Mouse (Mus musculus) right cerebral cortex, postnatal 4 days (tissue): ENCODE results near the gene Ttll11.

Experiments
- DNase-seq: peaks from one replicate; pipeline ENCODE4 v3.0.0-alpha.2; 2022

Ttll11 gene

DNA sequence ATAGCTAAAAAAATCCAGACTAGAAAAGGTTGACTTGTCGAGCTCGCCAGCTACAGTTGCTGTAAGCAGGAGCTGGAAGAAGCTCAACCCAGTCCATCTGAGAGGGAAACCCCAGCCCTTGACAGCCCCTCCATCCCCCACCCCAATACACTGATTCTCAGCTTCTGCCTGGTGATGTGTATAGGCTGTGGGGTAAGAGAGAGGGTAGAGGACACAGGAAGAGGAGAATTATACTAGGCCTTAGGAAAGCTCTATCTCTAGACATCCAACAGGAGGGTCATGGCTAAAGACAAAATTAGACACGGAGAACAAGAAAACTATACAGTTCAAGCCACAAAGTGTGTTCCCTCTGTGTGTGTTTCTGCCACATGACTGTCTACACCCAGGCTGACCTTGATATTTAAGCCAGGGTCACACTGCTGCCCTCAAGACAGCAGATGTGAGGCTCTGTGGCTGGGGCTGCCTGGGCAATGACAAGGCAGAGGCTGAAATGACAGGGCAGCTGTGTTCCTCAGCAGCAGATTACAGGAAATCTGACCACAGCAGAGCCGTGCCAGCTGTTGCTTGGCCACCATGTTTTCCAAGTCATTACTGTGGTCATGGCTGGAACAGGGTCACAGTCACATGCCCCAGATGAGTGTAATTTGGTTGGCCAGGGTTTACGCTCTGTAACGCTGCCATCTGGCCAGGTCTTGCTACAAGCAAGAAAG is 81.1 kb downstream of the Ttll11 start:
- DNase-seq: no peak

DNA sequence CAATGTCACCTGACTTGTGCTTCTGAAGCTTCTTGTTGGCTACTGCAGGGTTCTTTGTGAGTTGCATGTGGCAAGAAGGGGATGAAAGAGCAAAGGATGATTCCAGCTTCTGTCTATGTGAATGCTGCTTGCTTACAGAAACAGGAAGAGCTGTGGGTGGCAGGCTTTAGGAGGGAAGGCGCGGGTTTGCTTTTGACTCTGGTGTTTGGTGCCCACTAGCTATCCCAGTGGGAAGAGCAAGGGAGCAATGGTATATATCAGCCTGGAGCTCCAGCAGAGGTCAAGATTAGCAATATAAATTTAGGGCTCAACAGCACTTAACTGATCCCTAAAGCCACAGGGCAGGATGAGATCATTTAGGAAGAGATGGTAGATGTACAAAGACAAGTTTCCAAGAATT is 82.6 kb downstream of the Ttll11 start:
- no peak for DNase-seq

DNA sequence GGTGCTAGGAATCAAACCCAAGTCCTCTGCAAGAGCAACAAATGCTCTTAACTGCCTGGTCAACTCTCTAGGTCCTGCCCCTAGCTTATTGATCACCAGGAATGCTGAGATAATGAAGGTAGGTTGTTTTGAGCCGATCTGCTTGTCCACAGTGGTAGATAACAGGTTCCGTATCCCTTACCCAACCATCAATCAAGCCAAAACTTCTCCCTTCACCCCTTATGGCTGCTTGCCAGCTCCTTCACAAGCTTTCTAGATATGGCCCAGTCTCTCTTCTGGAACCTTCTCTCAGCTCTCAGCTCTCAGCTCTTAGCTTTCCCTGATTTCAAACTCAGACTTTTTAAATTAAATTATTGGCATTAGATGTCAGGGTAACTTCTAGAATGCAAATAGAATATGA is 85.2 kb downstream of the Ttll11 start:
- DNase-seq: no peak

DNA sequence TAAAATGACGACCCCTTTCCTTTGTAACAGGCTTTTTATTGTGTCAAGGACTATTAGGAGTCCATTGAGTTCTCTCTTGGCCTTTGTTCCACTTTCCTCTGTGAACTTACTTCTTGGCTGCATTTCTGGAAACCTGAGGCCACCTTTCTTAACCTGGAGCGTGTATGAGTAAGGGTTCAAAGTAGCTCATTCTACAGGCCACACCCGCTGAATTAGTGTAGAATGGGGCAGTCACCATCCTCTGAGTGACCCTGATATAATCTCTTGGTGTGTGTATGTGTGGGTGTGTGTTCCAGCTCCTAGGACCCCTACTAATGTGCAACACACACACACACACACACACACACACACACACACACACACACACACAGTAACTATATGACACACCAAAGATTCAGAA is 89.1 kb downstream of the Ttll11 start:
- DNase-seq: no peak

DNA sequence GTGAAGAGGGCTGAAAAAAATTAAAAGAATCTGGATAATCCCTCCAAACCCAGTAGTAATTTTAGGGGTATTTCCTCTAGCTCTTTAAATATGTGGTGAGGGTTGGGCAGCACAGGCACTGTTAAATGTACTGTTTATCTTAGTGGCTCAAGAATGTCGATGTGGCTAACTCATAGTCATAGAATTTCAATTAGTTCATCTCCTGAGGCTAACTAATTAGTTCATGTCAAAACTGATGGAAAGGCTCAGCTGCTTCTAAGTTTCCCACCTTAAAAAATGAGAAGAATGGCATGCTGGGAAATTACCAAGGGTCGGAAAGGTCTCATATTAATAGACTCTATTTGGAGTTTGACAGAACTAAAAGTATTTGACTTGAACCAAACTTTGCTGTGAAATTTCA is 89.9 kb downstream of the Ttll11 start:
- no peak for DNase-seq

DNA sequence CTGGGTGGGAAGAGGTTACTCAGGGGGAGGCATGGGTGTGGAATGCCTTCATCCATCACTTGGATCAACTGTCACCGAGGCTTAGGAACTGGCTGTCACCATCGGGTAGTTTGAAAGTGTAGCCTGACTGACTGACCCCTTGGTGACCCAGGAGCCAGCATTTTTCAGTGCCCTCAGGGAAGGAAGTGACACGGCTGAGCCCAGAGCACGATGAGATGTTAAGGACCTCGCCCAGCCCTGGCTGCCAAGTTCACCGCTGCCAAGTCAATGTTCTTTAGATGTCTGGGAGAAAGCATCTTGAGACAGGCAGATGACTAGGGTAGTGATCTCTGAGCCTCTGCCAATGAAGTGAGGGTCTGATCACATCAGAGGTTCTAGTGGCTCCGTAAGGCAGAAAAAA is 95.4 kb downstream of the Ttll11 start:
- no peak for DNase-seq

DNA sequence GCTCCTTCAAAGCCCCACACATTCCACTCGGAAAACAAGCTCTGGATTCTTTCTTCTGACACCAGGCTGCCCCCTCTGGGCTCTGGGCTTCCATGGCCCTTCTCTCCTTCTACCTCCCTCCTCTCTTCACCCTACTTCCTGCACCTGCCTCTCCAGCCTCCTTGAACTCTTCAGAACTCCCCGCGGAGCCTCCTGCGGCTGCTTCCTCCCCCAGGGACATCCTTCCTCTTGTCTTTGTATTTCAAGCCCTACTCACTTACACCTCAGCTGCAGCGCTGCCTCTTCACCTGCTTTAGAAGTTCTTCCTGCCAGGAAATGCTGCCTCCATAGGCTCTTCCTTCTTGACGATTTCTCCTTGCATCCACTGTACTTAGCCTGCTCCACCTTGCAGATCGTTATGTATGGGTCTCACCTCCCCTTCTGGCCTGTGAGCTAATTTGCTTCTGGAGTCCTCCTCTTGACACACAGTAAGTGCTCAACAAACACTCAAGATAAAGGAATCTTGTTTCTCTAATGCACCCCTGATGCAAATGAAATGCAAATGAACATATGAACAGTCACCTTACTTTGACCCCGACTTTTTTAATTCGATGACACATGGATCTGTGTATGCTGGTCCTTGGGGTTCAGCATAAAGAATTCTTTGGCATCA is 97.3 kb downstream of the Ttll11 start:
- DNase-seq: no peak

DNA sequence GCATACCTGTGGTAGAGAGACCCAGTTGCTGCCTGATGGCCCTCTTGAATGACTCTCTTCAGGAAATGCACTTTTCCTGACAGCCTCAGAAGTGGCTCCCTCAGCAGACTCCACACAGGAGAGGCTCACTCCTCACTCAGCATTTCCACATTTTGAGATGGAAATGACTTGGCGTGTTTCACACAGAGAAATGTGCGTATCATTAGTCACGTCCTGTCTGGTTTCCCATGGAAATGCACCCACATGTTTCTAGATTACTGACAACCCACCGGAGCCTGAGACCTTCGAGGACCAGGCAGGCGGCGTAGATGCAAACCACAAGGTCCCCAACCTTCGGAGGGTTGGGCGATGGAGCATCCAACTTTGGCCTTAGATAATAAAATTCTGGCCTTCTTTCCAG is 97.8 kb downstream of the Ttll11 start:
- no peak for DNase-seq

DNA sequence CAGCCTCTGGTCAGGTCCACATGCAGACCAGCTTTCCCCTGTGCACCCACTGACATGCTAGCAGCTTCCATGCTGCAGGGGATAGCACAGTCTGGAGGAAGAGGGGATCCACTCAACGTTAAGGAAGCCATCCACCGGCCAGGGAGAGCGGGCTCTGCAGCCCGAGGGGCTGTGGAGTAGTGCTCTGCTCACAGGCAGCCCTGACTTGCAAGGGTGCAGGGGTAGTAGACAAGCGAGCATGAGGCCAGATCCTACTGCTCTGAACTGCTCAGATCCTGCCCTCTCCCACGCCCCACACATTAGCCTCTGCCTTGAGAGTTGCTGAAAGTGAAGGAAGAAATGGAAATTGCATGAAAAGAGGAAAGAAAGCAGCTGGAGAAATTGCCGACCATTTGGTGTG is 99.4 kb downstream of the Ttll11 start:
- no peak for DNase-seq

DNA sequence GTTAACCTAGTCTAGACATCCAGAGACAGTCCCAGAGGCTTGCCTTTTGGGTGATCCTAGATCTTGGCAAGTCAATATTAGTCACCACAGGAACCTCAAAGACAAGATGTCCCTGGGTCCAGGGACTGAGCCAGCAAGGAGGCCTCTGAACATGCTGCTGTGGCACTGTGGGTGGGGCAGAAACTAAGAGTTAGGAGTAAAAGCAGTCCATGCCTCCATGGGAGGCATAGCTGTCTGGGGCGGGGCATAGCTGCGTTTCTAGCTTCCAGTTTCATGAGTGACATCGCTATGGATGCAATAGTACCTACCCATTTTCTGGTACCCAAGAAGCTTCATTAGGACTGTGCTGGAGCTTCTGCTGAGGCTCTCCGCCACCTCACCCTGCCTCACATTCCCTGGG is 99.8 kb downstream of the Ttll11 start:
- no peak for DNase-seq

DNA sequence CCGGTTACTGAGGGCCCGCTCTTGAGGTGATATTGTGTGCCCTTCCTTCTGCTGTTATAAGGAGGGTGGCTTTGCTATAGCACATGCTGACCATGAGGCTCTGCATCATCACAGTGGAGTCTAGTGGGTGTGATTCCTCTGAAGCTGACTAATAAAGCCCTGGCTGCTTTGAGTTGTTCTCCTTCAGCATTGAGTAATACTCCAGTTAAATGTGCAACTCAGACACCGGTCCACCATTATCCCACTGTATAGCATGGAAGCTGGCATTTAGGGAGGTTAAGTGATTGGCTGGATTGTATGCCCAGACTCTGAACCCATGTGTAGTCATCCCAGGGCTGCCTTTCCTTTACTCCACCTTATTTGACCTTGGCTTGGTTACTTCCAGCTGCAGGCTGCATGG is 101.2 kb downstream of the Ttll11 start:
- DNase-seq: no peak

DNA sequence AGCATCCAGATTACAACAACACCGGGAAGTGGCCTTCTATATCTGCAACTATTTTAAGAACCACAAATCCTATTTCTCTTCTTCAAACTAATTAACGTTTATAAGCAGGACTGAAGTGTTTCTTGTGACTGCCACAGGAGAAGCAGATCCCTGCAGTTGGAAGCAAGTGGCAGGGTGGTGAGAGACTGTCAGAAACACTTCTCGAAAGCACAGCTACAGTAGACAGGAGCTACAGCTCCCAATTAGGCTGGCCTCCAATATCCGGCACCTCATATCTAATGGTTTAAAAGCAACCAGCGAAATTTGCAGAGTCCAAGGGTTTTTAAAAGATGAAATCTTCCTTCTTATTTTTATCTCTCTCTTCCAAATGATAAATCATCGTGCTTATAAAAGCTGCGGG is 104.1 kb downstream of the Ttll11 start:
- DNase-seq: peak; percentile 31

DNA sequence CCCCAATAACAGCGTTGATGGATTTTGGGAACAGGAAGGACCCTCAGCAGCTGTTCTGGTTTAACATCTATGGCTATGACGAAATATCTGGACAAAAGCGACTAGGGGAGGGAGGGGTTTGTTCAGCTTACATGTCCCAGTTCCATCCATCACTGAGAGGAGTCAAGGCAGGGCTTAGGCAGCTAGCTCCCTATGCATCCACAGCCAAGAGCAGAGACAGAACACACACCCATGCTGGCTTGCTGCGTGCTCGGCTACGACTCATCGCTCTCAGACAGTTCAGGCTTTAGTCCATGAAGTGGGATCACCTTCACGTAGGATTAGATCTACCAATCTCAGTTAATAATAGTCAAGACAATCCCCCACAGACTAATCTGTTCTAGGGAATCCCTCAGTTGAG is 105.3 kb downstream of the Ttll11 start:
- DNase-seq: no peak

DNA sequence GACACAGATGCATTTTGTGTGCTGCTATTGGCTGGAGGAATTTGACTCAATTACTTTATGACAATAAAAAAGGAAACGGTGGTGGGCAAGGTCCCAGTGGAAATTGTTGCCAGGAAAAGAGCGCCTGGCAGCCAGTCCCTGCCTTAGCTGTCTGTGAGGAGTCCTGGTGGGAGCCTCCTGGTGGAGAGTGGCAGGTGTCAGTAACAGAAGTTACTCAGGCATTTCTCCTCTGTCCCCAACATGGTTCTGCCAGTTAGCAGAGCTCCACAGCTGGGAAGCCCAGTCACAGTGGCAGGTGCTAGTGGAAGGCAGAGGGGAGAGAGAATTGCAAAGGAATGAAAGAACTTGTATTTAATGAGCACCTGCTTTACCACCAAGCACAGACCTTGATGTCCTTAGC is 110.5 kb downstream of the Ttll11 start:
- DNase-seq: peak; percentile 44

DNA sequence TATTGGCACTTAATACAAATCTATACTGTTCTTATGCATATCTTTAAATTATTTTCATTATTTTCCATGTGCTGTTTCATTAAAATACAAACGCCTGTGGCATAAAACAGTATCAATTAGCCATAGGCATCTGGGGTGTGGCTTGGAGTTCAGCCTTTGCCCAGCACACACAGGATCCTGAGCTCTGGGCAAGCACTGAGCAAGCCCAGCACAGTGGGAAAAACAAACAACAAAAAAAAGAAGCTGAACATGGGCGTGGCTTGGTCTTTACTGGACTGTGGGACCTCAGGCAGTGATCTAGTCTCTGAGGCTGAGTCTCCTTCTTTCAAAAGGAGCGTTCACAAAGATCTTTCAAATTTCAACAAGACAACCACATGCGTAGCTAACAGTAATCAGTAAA is 116.4 kb downstream of the Ttll11 start:
- DNase-seq: no peak

DNA sequence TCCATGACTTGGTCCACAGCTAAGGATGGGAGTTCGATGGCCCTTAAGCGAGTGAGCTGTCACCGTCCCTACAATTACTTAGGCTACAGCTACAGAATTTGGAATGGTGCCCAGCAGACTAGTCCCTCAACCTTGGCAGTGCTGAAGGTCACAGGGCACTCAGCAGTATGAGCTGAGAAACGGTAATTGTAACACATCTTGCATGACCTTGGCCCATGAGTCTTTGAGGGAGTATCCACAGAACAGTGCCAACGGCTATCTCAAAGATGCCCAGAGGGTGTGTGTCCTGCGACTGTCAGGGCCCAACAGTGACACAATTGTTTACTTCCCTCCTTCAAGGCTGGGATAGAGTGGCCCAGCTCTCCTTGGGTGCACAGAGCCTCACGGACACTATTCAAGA is 118.5 kb downstream of the Ttll11 start:
- no peak for DNase-seq

DNA sequence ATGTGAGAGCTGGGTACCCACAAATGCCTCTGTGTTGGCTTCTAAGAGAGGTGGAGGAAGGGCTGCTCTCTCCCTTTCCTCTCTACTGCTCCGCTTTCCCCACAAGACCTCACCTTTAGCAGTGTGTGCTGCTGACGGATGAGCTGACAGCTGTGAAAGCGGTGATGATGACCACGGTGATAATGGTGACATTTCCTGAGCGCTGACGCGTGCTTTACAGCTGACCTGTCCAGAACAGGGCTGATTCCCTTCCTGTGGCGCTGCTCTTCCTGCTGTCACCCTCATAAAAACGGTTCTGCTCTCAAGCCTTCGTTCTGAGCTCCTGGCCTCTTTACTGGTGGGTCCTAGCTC is 119.3 kb downstream of the Ttll11 start:
- no peak for DNase-seq

DNA sequence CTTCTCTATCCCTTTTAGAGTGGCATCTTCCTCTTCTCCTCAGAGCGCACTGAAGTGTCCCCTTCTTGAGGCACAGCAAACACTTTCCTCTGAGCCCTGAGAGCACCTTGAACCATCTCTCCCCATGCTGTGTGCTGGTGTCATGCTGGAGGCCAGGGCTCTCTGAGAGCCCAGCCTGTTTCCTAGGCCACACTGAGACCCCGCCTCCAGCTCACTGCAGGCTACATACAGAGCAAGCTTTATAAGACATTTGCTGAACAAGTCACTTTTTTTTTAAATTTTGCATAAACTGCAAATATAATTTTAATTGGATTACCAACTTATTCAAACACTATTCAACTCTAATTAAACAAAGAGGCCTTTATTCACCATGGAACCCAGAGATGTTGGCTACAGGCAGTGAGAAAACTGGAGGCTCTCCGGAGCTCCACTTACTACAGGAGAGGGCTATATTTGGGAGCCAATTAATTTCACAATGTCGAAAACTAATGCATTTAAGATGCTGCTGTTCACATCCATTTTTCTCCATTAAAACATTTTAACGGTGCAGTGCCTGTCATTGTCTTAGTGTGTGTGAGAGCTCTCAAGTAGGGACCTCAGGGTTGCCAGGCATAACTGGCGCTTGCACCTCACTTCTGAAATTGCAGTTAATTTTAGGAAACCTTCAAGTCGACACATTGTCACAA is 119.9 kb downstream of the Ttll11 start:
- DNase-seq: no peak

DNA sequence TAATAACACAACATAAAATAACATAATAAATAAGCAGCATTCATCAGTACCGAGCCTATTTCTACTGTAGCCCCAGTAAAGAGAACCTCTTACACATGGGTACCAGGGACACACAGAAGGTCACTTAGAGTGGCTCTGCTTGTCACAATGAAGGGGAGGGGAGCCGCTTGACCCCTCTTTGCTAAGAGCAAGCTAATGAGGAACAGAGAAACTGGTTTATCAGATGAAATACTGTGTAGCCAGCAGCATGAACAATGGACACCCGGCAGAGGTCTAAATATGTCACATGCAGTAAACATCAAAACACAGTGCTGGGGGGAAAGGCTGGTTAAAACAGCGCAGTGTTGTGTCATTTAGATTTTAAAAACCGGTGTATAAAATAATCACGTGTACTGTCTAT is 121.4 kb downstream of the Ttll11 start:
- DNase-seq: no peak

DNA sequence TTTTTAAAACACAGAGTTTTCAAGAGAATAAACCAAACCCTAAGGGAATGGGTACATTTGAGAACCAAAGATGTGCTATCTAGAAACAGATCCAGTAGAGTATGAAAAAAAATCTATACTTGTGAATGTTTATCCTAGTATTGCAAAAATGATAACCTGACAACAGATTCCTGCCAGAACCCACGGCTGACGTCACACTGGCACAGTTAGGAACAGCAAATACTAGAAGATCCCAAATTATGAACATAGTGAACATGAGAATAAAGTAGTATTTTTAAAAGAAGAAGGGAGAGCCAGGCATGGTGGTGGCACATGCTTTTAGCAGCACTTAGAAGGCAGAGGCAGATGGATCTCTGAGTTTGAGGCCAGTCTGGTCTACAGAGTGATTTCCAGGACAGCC is 122.8 kb downstream of the Ttll11 start:
- DNase-seq: no peak

DNA sequence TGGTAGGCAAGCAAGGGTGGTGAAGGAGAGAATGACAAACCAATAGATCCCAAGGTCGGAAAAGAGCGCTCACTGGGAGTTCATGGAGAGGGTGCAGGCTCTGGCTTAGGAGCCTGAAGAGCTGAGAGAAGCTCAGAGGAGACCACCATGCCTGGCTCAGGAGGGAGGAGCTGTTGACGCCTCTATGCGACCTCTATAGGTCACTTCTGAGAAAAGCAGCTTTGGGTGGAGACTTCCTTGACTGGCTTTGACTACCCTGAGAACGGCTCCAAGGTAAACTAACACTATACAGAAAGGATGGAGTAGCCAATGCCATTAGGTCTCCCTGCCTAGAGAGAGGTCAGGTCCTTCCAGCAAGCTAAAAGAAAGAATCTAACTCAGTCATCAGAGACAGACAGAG is 124.8 kb downstream of the Ttll11 start:
- no peak for DNase-seq

DNA sequence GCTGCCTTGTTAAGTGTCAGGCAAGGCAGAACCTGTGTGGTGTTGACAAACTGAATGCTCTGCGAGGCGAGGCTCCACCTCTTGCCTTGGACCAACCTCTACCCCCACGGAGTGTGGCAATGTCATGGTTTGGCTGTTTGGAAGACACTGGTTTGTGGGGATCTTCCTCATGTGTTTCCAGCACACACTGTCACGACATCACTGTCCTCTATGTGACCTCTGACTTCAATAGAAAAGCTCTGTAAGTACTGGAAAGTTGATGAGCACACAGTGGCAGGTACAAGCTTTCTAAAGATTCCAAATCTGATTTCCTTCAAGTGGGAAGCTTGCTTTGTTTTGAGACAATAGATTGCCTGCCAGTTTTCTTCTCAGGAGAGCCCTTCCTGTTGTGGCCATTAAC is 126.7 kb downstream of the Ttll11 start:
- DNase-seq: no peak

DNA sequence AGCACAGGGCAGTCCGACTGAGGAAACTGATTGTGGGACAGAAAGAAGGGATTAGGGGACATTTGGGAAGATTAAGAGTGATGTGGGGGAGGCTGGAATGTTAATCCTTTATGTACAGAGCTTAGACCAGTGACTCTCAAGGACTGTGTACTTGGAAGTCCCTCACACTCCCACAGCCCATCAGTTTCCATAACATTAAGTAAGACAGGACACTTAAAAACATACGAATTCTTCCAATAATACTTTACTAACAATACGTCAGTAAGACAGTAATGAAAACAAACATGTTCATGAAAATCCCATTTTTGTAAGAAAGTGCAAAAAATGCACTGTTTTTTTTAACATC is 127.6 kb downstream of the Ttll11 start:
- DNase-seq: no peak

DNA sequence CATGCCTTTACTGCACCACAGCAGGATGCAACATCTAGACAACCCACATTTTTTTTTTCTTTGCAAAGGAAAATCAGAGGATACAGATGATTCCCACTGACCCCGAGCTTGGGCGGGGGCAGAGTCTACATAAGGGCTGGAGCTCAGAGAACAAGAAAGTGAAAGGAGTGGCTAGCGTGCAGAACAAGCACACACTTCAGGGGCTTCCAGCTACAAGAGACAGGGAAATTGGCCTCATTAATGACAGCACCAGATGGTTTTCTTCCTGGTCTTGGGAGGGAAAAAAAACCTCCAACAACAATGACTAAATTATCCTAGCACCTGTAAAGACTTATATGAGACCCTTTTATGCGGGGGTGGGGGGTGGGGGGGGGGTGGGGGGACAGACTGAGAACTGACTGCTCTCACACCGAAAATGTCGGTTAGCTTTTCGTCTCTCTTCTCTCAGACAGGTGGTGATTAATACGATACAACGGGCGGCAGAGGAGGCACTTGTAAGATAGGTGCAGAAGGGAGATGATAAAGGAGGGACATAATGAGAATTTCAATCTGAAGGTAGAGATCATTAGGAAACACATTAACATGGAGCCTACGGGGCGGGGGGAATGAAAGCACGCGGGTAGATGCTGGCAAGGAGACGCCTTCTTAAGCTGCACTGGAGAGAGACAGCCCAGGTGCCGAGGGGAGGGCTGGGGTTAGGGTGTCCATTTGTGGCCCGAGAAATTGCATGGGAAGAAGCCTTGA is 128.1 kb downstream of the Ttll11 start:
- no peak for DNase-seq
